Mouse (Mus musculus): ENCODE data around the gene Rb1.

The Rb1 gene

GRCm38 (mm10) chr14:73334926-73335805 is 9.5 kb upstream of the Rb1 start:
- no peak for DNase-seq (ENCODE audit: low read depth, low spot score)

- no peak for DNase-seq (ENCODE audit: low read depth, low spot score)
Observed at GRCm38 (mm10) chr14:73333880-73334279, 8.3 kb upstream of the Rb1 start.

- no peak for DNase-seq (ENCODE audit: low read depth, low spot score)
Observed at GRCm38 (mm10) chr14:73331386-73331785, 5.8 kb upstream of the Rb1 start.

GRCm38 (mm10) chr14:73329871-73330270 is 4.2 kb upstream of the Rb1 start:
- no peak for DNase-seq (ENCODE audit: low read depth, low spot score)

GRCm38 (mm10) chr14:73326511-73326910 is 889 bp upstream of the Rb1 start:
- DNase-seq (ENCODE audit: low read depth, low spot score): no peak

- DNase-seq (ENCODE audit: low read depth, low spot score): peak; percentile 14
Observed at GRCm38 (mm10) chr14:73324634-73325455, 777 bp downstream of the Rb1 start.

GRCm38 (mm10) chr14:73323965-73324364 is 1.7 kb downstream of the Rb1 start:
- DNase-seq (ENCODE audit: low read depth, low spot score): no peak

GRCm38 (mm10) chr14:73322142-73322541 is 3.5 kb downstream of the Rb1 start:
- no peak for DNase-seq (ENCODE audit: low read depth, low spot score)

- DNase-seq (ENCODE audit: low read depth, low spot score): no peak
Observed at GRCm38 (mm10) chr14:73316933-73317332, 8.7 kb downstream of the Rb1 start.

- DNase-seq (ENCODE audit: low read depth, low spot score): no peak
Observed at GRCm38 (mm10) chr14:73313864-73314263, 11.8 kb downstream of the Rb1 start.

- DNase-seq (ENCODE audit: low read depth, low spot score): peak; percentile 19
Observed at GRCm38 (mm10) chr14:73313396-73313795, 12.2 kb downstream of the Rb1 start.

GRCm38 (mm10) chr14:73312909-73313308 is 12.7 kb downstream of the Rb1 start:
- DNase-seq (ENCODE audit: low read depth, low spot score): no peak

GRCm38 (mm10) chr14:73307490-73307889 is 18.1 kb downstream of the Rb1 start:
- no peak for DNase-seq (ENCODE audit: low read depth, low spot score)

GRCm38 (mm10) chr14:73303193-73303592 is 22.4 kb downstream of the Rb1 start:
- peak; percentile 57 for DNase-seq (ENCODE audit: low read depth, low spot score)

- no peak for DNase-seq (ENCODE audit: low read depth, low spot score)
Observed at GRCm38 (mm10) chr14:73301856-73302255, 23.8 kb downstream of the Rb1 start.

GRCm38 (mm10) chr14:73295512-73295911 is 30.1 kb downstream of the Rb1 start:
- DNase-seq (ENCODE audit: low read depth, low spot score): no peak

GRCm38 (mm10) chr14:73293616-73294015 is 32.0 kb downstream of the Rb1 start:
- DNase-seq (ENCODE audit: low read depth, low spot score): no peak

- DNase-seq (ENCODE audit: low read depth, low spot score): no peak
Observed at GRCm38 (mm10) chr14:73292434-73292833, 33.2 kb downstream of the Rb1 start.

- no peak for DNase-seq (ENCODE audit: low read depth, low spot score)
Observed at GRCm38 (mm10) chr14:73289915-73290314, 35.7 kb downstream of the Rb1 start.

GRCm38 (mm10) chr14:73280996-73281395 is 44.6 kb downstream of the Rb1 start:
- no peak for DNase-seq (ENCODE audit: low read depth, low spot score)

GRCm38 (mm10) chr14:73279096-73279495 is 46.5 kb downstream of the Rb1 start:
- no peak for DNase-seq (ENCODE audit: low read depth, low spot score)

- DNase-seq (ENCODE audit: low read depth, low spot score): no peak
Observed at GRCm38 (mm10) chr14:73271807-73272206, 53.8 kb downstream of the Rb1 start.

- DNase-seq (ENCODE audit: low read depth, low spot score): no peak
Observed at GRCm38 (mm10) chr14:73266166-73266565, 59.5 kb downstream of the Rb1 start.

Measured in forelimb bud, embryonic 11.5 days (tissue).